Mouse (Mus musculus) kidney, adult 8-10 months (tissue): ENCODE data around the gene Erlin1.
A peak's percentile ranks its signal among the peaks of the same experiment; 100 is the strongest.

ENCODE experiments used
- DNase-seq, 2 experiments: peaks; one replicate each; pipeline ENCODE4 v3.0.0; 2022

Erlin1 gene

DNA sequence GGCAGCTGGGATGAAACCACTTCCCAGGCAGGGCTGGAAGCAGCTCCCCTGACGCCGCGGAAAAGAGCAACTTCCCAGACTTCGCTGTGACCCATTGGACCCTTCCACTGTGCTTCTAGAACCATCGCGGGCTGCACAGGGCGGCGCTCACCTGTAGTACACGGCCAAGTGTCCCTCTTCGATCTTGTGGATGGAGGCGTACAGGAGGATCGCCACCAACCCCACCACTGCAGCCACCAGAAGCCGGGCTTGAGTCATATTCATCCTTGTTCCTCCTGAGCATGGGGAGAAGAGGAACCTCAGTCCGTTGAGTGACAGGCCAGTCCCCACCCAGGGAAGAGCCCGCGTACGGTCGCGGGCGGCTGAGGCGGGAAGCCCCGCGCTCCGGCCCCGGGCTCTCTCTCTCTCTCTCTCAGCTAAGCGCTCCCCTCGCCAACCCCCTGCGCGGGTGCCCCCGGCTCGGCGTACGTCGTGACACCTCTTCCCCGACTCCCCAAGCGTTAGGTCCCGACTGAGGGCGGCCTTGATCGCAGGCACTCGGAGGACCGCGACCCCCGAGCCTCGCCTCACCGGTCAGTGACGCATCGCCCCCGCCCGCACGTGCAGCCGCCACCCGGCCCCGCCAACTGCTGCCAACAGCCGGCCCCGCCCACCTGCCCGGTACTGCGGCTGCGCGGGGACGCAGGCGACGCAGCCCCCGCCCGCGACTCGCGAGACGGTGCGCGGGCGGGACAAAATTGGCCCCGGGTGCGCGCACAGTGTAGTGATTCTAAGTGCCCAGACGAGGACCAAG lies at the start of gene Erlin1:
Gene Erlin1 (minus strand): TSS at position 665 of the 793 bp plus-strand sequence.
- DNase-seq, result peak; percentile 80 to 86

GRCm38 (mm10) chr19:44117793-44118192 lies 48.2 kb upstream of the Erlin1 start:
- no peak for DNase-seq

GRCm38 (mm10) chr19:44111706-44112105 lies 42.1 kb upstream of the Erlin1 start:
- peak in 1 of 2 experiments; percentile 38 for DNase-seq

DNA sequence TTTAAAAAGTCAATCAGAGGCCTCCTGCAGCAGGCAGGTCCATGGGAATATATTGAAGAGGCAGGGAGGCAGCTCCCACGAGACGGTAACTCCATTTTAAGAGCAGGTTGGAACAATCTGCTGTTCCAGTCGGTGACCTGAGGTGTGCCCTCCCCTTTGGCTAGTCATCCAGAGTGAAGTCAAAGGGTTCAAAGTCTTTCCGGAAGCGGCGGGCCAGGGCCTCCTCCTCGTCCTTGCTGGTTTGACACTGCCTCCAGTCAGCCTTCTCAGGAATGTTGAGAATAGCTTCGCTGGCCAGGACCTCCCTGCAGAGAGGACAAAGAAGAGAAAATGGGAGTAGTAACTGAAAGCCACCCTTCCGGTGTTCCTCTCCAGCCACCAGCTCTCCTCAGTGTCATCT lies 40.8 kb upstream of the Erlin1 start:
- DNase-seq, result peak; percentile 86 to 87

- DNase-seq, result peak; percentile 64 to 69
These were observed 39.4 kb upstream of the Erlin1 start for GRCm38 (mm10) chr19:44108996-44109395.

DNA sequence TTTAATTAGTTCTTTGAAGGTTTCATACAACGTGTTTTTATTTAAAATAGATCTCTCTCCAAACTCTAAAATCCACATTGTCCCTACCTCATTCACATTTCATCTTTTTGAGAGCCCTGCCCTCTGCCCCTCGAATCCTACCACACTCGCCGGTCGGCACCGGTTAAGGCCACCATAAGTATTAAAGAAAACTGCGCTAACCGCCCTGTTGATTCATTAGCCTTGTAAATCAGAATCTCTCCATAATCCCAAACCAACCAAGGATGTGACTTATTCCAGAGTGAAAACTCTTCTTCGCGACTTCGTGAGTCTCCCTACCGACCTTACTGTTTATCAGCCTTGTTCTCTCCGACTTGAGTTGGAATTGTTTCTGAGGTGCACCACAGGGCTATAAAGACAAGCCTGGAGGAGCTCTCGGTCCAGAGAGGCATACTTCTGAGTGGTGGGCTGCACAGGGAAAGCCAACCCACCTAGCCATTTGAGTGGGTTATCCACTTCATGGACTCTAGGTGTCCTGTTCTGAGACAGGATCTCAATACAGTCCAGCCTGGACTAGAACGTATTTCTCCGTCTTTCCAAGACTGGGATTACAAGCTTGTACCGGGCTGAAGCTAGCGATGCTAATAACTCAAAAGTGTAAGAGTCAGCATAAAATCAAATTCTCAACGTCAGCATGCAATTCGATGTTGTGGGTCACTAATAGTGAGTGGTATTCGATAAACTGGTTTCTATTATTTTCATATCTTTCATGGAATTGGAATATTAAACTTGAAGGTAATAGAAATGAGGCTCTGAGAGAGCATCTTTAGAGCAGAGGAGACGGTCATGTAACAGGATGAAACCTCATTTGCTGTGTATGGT lies 38.3 kb upstream of the Erlin1 start:
- no peak for DNase-seq

DNA sequence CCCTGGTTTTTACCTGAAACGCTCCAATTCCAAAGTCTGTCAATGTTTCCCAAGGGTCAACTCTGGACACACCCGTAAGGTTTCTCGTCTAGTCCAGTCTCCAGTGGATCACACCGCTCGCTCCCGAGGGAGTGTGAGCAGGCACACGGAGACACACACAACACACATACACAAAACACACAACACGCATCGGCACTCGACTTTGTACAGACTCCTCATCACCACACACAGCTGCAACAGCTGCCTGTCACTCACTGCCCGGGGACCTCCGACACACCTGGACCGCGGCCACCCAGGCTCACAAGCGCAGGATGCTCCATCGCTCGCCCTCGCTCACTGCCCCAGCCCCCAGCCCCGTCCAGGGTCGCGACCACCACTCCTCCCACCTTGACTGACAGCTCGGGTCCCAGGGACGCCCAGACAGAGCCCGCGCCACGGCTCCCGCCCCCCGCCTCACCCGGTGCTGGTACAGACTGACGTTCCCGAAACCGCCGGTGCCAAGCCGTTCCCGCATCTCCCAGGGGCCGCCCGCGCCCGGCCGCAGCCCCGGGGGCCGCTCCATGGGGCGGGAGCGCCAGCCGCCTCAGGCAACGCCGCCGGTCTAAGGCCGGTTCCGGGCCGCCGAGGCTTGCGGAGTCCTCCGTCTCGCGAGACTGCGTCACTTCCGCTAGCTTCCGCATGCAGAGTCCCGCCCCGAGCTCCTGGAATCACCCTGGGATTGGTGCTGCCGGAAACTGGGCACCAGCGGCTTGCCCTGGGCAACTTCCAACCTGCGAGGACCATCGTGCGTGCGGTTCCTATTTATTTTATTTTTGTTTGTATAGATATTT lies 37.5 kb upstream of the Erlin1 start, which contains the start of gene Chuk:
Gene Chuk (minus strand): TSS at position 650 of the 830 bp plus-strand sequence.
- peak; percentile 95 to 97 for DNase-seq

- DNase-seq, result no peak
These were observed 34.8 kb upstream of the Erlin1 start for GRCm38 (mm10) chr19:44104393-44104792.

- DNase-seq, result no peak
These were observed 33.4 kb upstream of the Erlin1 start for GRCm38 (mm10) chr19:44103001-44103400.

DNA sequence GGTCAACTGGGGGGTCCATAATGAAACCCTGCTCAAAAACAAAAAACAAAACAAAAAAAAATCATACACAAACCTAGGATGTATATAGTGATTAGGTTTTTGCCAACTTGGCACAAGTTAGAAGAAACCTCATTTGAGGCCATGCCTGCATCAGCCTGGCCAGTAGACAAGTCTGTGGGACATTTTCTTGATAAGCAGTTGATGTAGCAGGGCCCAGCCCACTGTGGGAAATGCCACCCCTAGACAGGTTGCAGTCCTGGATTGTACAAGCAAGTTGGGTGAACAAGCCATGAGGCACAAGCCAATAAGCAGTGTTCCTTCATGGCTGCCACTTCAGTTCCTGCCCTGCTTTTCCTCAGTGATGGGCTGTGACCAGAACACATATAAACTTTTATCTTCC lies 31.3 kb upstream of the Erlin1 start:
- DNase-seq, result no peak

GRCm38 (mm10) chr19:44086278-44086677 lies 16.7 kb upstream of the Erlin1 start:
- no peak for DNase-seq

DNA sequence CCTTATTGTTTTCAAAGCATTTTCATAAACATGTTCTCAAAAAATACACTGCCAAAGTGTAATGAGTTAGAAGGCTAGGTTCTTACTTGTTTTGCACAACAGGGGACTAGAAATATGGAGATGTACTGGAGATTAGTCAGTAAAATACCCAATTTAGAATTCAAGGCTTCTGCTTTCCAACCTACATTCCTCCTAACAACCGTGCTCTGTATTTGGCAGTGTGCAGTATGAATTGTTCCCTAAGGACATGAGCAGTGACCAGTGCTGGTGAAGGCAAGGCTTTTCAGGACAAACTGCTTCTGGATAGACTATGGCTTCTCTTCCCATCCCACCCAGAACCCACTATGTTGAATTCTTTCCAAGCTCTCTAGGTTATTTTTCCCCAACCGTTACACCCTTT lies 11.3 kb upstream of the Erlin1 start:
- no peak for DNase-seq

DNA sequence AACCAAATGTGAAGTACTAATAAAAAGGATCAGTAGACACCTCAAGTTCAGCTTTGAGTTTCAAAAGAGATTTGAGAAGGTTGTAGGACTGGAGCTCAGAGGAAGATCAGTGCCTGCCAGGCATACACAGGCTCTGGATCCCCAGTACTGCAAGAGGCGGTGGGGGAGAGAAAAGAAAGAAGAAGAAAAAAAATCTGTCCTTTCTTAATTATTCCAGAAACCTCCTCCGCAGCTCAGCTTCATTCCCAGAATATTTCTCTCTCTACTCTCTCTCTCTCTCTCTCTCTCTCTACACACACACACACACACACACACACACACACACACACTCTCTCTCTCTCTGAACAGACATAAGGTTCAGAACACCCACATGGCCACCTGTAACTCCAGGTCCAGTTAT lies 10.4 kb upstream of the Erlin1 start:
- DNase-seq, result no peak

DNA sequence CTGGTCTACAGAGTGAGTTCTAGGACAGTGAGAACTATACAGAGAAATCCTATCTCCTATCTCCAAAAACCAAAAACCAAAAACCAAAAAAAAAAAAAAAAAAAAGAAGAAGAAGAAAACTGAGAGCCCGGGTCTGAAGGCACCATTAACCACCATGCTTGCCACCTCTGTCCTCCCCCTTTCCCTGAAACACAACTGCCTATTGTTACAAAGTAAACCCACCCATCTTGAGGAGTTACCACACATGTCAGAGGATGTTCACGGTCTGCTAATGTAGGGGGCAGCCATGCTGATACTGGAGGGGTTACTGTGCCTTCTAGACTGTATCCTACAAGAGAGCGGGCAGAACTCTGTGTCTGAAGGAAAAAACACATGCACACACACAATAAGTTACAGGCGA lies 7.4 kb upstream of the Erlin1 start:
- no peak for DNase-seq

DNA sequence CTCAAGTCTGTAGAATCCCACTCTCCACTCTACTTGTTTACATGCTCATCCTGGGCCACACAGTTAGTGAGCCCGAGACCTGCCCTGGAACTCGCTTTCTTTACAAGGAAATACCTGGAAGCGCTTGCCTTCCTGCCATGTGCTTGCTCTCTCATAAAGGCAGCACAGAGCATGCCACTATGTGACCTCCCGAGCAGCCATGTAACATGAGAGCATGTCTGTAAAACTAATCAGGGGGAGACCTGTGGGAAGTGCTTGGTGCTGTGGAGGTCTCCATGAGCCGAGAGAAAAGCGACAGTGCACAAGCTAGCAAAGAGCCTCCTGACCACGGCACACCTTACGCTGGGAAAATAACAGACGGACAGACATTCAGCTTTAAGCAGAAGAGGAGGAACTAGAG lies 6.9 kb upstream of the Erlin1 start:
- DNase-seq, result no peak

GRCm38 (mm10) chr19:44074986-44075385 lies 5.4 kb upstream of the Erlin1 start:
- no peak for DNase-seq

DNA sequence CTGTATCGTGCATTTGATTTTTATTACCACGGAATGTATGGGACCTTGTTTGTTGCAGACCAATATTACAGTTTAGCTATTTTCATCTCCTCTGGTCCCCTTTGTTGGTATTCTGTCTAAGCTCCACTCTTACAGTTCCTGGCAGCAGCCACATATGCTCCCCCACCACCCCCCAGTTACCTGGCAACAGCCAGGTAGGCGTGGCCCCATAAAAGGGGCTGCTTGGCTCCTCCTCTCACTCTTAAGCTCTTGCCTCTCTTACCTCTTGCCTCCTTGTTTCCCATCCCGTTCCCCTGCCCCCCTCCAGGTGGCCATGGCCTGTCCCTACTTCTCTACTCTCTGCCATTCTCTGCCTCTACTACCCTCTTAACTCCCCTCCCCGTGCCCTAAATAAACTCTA lies 1.6 kb upstream of the Erlin1 start:
- no peak for DNase-seq

DNA sequence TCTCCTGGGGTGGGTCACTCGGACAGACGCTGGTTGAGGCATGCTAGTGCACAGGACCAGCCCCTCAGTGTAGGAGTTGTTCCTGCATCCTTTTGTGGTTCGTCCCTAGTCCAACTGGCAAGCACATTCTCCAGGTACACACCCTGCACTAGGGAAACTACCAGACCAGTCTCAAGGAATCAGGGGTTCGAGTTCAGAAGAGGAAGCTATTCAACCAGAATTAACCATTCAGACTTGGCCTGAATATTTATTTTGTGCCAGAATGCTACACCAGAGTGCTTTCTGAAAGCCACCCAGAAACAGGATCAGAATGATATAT lies 288 bp upstream of the Erlin1 start:
- DNase-seq, result no peak

DNA sequence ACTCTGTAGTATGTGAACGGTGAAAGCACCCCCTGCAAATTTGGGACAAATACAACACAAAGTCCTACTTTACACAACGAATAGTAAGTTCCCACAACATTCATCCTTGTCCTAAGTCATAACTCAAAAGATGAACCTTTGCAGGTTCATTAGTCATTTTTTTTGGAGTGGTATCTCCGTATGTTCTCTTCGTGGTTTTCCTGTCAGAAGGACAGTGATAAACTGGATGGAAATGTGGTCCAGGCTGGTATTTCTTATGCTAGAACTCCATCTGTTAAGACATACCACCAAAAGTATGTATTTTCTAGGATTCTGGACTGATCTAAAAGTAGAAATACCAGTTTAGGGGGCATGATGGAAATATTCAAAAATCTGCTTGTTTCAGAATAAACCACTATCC lies 1.4 kb downstream of the Erlin1 start:
- DNase-seq, result no peak

- peak; percentile 58 to 61 for DNase-seq
These were observed 2.1 kb downstream of the Erlin1 start for GRCm38 (mm10) chr19:44067323-44068049.

GRCm38 (mm10) chr19:44064734-44065133 lies 4.9 kb downstream of the Erlin1 start:
- DNase-seq, result no peak

GRCm38 (mm10) chr19:44063773-44064172 lies 5.8 kb downstream of the Erlin1 start:
- peak; percentile 66 to 68 for DNase-seq
